Mouse (Mus musculus) ES-E14 (cell line): ENCODE data around the gene Atp2b4. TPM values are rescaled to one million over a fixed set of nuclear protein-coding genes. Genes with fewer than 3 reads are reported as not detected.
A peak's percentile ranks its signal among the peaks of the same experiment; 100 is the strongest.

Experiments used
- DNase-seq: peaks from one replicate; pipeline ENCODE4 v3.0.0-alpha.2; 2013; ENCODE audit warnings: low read depth, low spot score
- H3K27ac ChIP-seq: 2 replicates; pipeline ENCODE4 v1.5.1; 2012; ENCODE audit warnings: low read depth, mild to moderate bottlenecking, low read length, moderate library complexity, mixed read lengths; ENCODE audit not compliant: poor library complexity, insufficient read depth, severe bottlenecking
- H3K36me3 ChIP-seq: 2 replicates; pipeline ENCODE4 v1.6.1; 2012; ENCODE audit warnings: mild to moderate bottlenecking, low read length, moderate library complexity, mixed read lengths; ENCODE audit not compliant: control insufficient read depth, poor library complexity, insufficient read depth, severe bottlenecking
- H3K4me1 ChIP-seq, 2 experiments: fragments of 150-350 bp in 1 of 2; sonication (generic) in 1 of 2; 2 replicates each; pipeline ENCODE4 v1.6.1; 2012; ENCODE audit warnings: low read length in 2 of 2, mild to moderate bottlenecking in 1 of 2, mixed read lengths in 1 of 2; ENCODE audit not compliant: control insufficient read depth in 2 of 2, insufficient read depth in 2 of 2, poor library complexity in 1 of 2
- H3K4me3 ChIP-seq, 2 experiments: fragments of 150-350 bp in 1 of 2; sonication (generic) in 1 of 2; 2 replicates each; pipeline ENCODE4 v1.5.1; 2012; ENCODE audit warnings: low read length in 2 of 2, low read depth in 1 of 2, mild to moderate bottlenecking in 1 of 2, mixed read lengths in 1 of 2; ENCODE audit not compliant: insufficient read depth in 1 of 2, poor library complexity in 1 of 2, severe bottlenecking in 1 of 2
- H3K9ac ChIP-seq: 2 replicates; pipeline ENCODE4 v1.6.1; 2012; ENCODE audit warnings: low read depth, mild to moderate bottlenecking, low read length, mixed read lengths; ENCODE audit not compliant: poor library complexity, insufficient read depth, severe bottlenecking
- H3K9me3 ChIP-seq: fragments of 150-350 bp; sonication (generic); 2 replicates; pipeline ENCODE4 v1.6.1; 2012; ENCODE audit warnings: low read depth, mild to moderate bottlenecking, low read length; ENCODE audit not compliant: control insufficient read depth, insufficient read depth
- CHD2 ChIP-seq: IDR thresholded peaks from 2 replicates; pipeline ENCODE4 v1.6.1; 2014; ENCODE audit warnings: mild to moderate bottlenecking, low read depth, low read length, inconsistent platforms
- HCFC1 ChIP-seq: IDR thresholded peaks from 2 replicates; pipeline ENCODE4 v1.6.1; 2012; ENCODE audit warnings: low read length, inconsistent platforms, borderline replicate concordance; ENCODE audit not compliant: insufficient read depth
- MAFK ChIP-seq: IDR thresholded peaks from 2 replicates; pipeline ENCODE4 v1.6.1; 2014; ENCODE audit warnings: mild to moderate bottlenecking, low read depth, low read length, inconsistent platforms; ENCODE audit not compliant: insufficient read depth
- ZC3H11A ChIP-seq: IDR thresholded peaks from 2 replicates; pipeline ENCODE4 v1.6.1; 2012; ENCODE audit warnings: low read depth, mild to moderate bottlenecking, inconsistent platforms, low read length, borderline replicate concordance
- ZNF384 ChIP-seq: IDR thresholded peaks from 2 replicates; pipeline ENCODE4 v1.6.1; 2012; ENCODE audit warnings: low read depth, low read length, inconsistent platforms
- in situ Hi-C, 2 experiments: fragments of 600-800 bp; cut with MboI; formaldehyde crosslinking; loops; one replicate each; pipeline ENCODE4 v1.15.1; 2025; ENCODE audit warnings: low sequenced_read_pairs in 2 of 2, inconsistent platforms in 1 of 2; ENCODE audit not compliant: unreplicated experiment in 2 of 2
- total RNA-seq: library from RNA; depleted of rRNA; stranded (reverse); fragments of 300-350 nt; gene quantifications from 2 replicates; pipeline ENCODE4 v1.2.3, GENCODE M21; 2012

Gene Atp2b4
- total RNA-seq, 1 experiment = 9.8 TPM

- H3K27ac ChIP-seq = peak overlapping the region; percentile 99
Measured at GRCm38 (mm10) chr1:133664203-133664970, 136.5 kb downstream of the Atp2b4 start.

GRCm38 (mm10) chr1:133663427-133663826, 137.4 kb downstream of the Atp2b4 start:
- in situ Hi-C loops = no loop called here

More at GRCm38 (mm10) chr1:133664203-133664970, 136.5 kb downstream of the Atp2b4 start:
- in situ Hi-C loops = no loop called here
- peak overlapping the region; percentile 81 for H3K9ac ChIP-seq
- peak; percentile 76 for DNase-seq
- peak overlapping the region; percentile 67 for H3K4me3 ChIP-seq
- H3K36me3 ChIP-seq = peaks cover 4% of the 10 kb centered on the region
- no peak for TF ChIP-seq CHD2
- no peak for TF ChIP-seq HCFC1
- TF ChIP-seq ZC3H11A = no peak
- peaks cover 8 to 16% of the 10 kb centered on the region in 2 experiments for H3K4me1 ChIP-seq
- H3K9me3 ChIP-seq = no peaks in the 10 kb centered on the region

GRCm38 (mm10) chr1:133662941-133663340, 137.9 kb downstream of the Atp2b4 start:
- no peaks in the 10 kb centered on the region for H3K9me3 ChIP-seq
- no peak for TF ChIP-seq MAFK
- no peak for TF ChIP-seq CHD2
- TF ChIP-seq ZNF384 = no peak
- TF ChIP-seq ZC3H11A = no peak
- TF ChIP-seq HCFC1 = no peak
- H3K36me3 ChIP-seq = peaks cover 17% of the 10 kb centered on the region
- no peak overlapping the region for H3K4me3 ChIP-seq
- H3K4me1 ChIP-seq = peaks cover 14 to 16% of the 10 kb centered on the region in 2 experiments
- H3K9ac ChIP-seq = no peak overlapping the region
- H3K27ac ChIP-seq = no peak overlapping the region; the same call in 1 of the 2 replicates
- in situ Hi-C loops = no loop called here
- DNase-seq = no peak

More at GRCm38 (mm10) chr1:133663427-133663826, 137.4 kb downstream of the Atp2b4 start:
- Histone ChIP-seq H3K9me3 (no peaks in the 10 kb centered on the region), H3K4me3 (no peak overlapping the region), H3K4me1 (peaks cover 13 to 16% of the 10 kb centered on the region in 2 experiments), H3K9ac (peak overlapping the region; percentile 81; the same call in 1 of the 2 replicates), H3K36me3 (peaks cover 13% of the 10 kb centered on the region), H3K27ac (peak overlapping the region; percentile 99; the same call in 1 of the 2 replicates)
- no peak for DNase-seq
- TF ChIP-seq HCFC1 (no peak), ZC3H11A (no peak), CHD2 (no peak), MAFK (no peak), ZNF384 (no peak)

GRCm38 (mm10) chr1:133661203-133661933, 139.5 kb downstream of the Atp2b4 start, which contains the start of gene Gm38394:
TSS of gene Gm38394 (minus strand) at chr1:133661318.
- Histone ChIP-seq H3K9ac (peak within 1 kb of the TSS; percentile 99), H3K9me3 (no peaks in the 10 kb centered on the region), H3K4me1 (peaks cover 8 to 12% of the 10 kb centered on the region in 2 experiments), H3K36me3 (peaks cover 19% of the 10 kb centered on the region), H3K4me3 (peak within 1 kb of the TSS; percentile 76 to 99), H3K27ac (peak within 1 kb of the TSS; percentile 99)
- in situ Hi-C loops = no loop called here
- DNase-seq = peak; percentile 85
- no peak for TF ChIP-seq ZNF384
- TF ChIP-seq MAFK = peak; percentile 54; the same call in 1 of the 2 replicates
- TF ChIP-seq HCFC1 = peak; percentile 99
